Mouse (Mus musculus) hindbrain, embryonic 13.5 days (tissue): ENCODE data around the gene St6gal2. TPM values are rescaled to one million over a fixed set of nuclear protein-coding genes. Genes with fewer than 3 reads are reported as not detected.

ENCODE experiments used
- ATAC-seq: fragments of 200-750 bp; cut with Nextera tagmentation; 2 replicates; pipeline ENCODE4 v1.8.0; 2017; ENCODE audit warnings: moderate TSS enrichment; ENCODE audit not compliant: low FRiP score
- H3K27ac ChIP-seq: fragments of 300-500 bp; sonication (generic); 2 replicates; pipeline ENCODE4 v1.5.1; 2015; ENCODE audit warnings: inconsistent platforms, mild to moderate bottlenecking, moderate library complexity
- H3K27me3 ChIP-seq: fragments of 300-500 bp; sonication (generic); 2 replicates; pipeline ENCODE4 v1.6.1; 2015; ENCODE audit warnings: mild to moderate bottlenecking, inconsistent platforms
- H3K36me3 ChIP-seq: fragments of 300-500 bp; sonication (generic); 2 replicates; pipeline ENCODE4 v1.6.1; 2015; ENCODE audit warnings: mild to moderate bottlenecking, inconsistent platforms
- H3K4me1 ChIP-seq: fragments of 300-500 bp; sonication (generic); replicated peaks from 2 replicates; pipeline ENCODE4 v1.6.1; 2015; ENCODE audit warnings: inconsistent platforms
- H3K4me2 ChIP-seq: fragments of 300-500 bp; sonication (generic); 2 replicates; pipeline ENCODE4 v1.6.1; 2015; ENCODE audit warnings: inconsistent platforms, mild to moderate bottlenecking, moderate library complexity
- H3K4me3 ChIP-seq: fragments of 300-500 bp; sonication (generic); 2 replicates; pipeline ENCODE4 v1.5.1; 2015; ENCODE audit warnings: mild to moderate bottlenecking, inconsistent platforms
- H3K9ac ChIP-seq: fragments of 300-500 bp; sonication (generic); 2 replicates; pipeline ENCODE4 v1.6.1; 2015; ENCODE audit warnings: mild to moderate bottlenecking, inconsistent platforms
- H3K9me3 ChIP-seq: fragments of 300-500 bp; sonication (generic); 2 replicates; pipeline ENCODE4 v1.6.1; 2016; ENCODE audit warnings: inconsistent platforms
- WGBS: fragments of 180-500 bp; shearing (Covaris S2); methylation state at CpG from one replicate; pipeline ENCODE4 v1.1.7; 2015; 5-methylcytosine and 5-hydroxymethylcytosine counted together
- polyA plus RNA-seq: library from polyadenylated mRNA; unstranded; fragments of >200 nt; fragmentation: Nextera tagmentation; extraction: Ambion mirVana; gene quantifications from 2 replicates; pipeline ENCODE4 v1.2.1, GENCODE M21; 2015

Gene St6gal2
- polyA plus RNA-seq, 1 experiment from 2014 or later: 18.5 TPM

DNA sequence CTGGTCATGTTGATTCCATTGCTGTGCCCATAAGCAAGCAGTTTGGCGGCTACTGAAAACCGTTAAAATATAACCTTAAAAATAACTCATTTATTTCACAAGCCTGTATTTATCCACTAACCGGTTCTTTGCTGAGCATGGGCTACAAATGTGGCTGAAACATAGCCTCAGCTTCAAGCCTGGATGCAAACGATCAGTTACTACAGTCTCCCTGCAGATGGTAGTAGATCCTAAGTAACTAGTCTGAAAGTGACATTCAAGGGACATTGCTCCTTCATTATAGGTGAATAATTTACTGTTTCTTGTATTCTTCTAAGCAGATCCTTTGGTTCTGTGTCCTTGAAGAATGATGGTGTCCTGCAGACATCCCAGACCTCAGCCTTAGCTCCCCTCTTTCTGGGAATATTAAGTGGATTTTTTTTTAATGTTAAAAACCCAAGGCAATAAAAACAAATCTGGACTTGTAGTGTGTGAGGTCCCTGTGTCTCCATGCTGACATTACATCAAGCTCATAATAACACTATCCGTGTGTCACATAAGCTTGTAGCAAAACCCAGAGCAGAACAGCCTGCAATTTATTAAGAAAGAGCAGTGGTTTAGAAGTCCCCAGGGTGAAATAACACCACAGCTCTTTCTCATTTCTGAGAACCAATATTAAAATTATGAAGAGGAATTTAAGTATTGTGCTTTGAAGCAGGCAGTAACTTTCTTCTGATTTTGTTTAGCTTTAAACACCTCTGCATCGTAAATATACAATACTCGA, 39.1 kb downstream of the St6gal2 start:
- Histone ChIP-seq H3K9me3 (no peaks in the 10 kb centered on the region), H3K36me3 (peaks cover 14% of the 10 kb centered on the region), H3K4me3 (no peak overlapping the region), H3K4me1 (0 out of 2 replicates have a peak, but pooled peaks cover 3% of the 10 kb centered on the region), H3K27ac (no peak overlapping the region), H3K4me2 (no peak overlapping the region), H3K9ac (no peak overlapping the region), H3K27me3 (no peaks in the 10 kb centered on the region)
- 85% methylated on average over 7 of the region's 7 CpGs for WGBS
- no peak for ATAC-seq

DNA sequence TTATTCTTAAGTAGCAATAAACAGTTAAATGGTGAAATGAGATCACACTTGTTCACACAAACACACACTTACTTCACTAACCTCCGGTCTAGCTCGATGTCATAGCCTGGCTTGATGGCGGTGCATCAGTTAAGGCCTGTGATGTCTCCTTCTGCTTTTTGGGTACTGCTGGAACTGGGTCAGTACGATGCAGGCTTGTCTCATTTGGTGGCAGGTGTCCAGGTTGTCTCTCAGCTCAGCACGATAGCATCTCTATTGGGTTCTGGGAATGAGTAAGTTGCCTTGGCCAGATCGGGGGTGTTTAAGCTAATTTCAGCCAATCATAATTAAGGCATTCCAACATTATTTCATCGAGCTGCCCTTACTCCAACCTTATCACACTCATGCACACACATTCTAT, 86.7 kb downstream of the St6gal2 start:
- Histone ChIP-seq H3K9ac (no peak overlapping the region), H3K9me3 (no peaks in the 10 kb centered on the region), H3K4me2 (no peak overlapping the region), H3K36me3 (no peaks in the 10 kb centered on the region), H3K27me3 (no peaks in the 10 kb centered on the region), H3K27ac (no peak overlapping the region), H3K4me3 (no peak overlapping the region), H3K4me1 (no peaks in the 10 kb centered on the region)
- no peak for ATAC-seq
- 91% methylated on average over 7 of the region's 7 CpGs for WGBS

GRCm38 (mm10) chr17:55548476-55548875, 103.3 kb downstream of the St6gal2 start:
- 79% methylated on average over 1 of the region's 1 CpGs for WGBS
- H3K4me1 ChIP-seq: no peaks in the 10 kb centered on the region
- no peaks in the 10 kb centered on the region for H3K36me3 ChIP-seq
- H3K4me3 ChIP-seq: no peak overlapping the region
- H3K4me2 ChIP-seq: no peak overlapping the region
- no peaks in the 10 kb centered on the region for H3K9me3 ChIP-seq
- no peak overlapping the region for H3K27ac ChIP-seq
- no peak overlapping the region for H3K9ac ChIP-seq
- H3K27me3 ChIP-seq: no peaks in the 10 kb centered on the region
- ATAC-seq: no peak

DNA sequence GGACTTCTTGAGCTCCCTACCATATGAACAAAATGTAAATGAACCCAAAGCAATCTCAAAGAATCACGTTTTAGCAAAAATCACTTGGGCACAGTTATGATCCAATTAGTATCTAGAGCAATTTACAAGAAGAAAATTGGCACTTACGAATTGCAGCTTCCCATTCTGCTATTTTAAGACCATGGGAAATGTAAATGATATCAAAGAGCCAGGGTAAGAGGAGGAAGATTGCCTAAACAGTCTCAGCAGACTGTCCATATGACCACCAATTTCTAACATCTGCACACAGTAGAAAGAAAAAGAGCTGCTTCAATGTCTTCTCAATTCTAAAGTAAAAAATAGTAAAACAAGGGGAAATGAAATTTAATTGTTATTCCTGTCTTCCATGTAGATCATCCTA, 116.6 kb downstream of the St6gal2 start:
- no peak overlapping the region for H3K4me3 ChIP-seq
- no peak overlapping the region for H3K27ac ChIP-seq
- H3K27me3 ChIP-seq: no peaks in the 10 kb centered on the region
- WGBS: 80% methylated on average over 2 of the region's 2 CpGs
- no peak for ATAC-seq
- H3K36me3 ChIP-seq: no peaks in the 10 kb centered on the region
- H3K4me2 ChIP-seq: no peak overlapping the region
- H3K4me1 ChIP-seq: no peaks in the 10 kb centered on the region
- no peak overlapping the region for H3K9ac ChIP-seq
- H3K9me3 ChIP-seq: no peaks in the 10 kb centered on the region

Other genes starting within 250 kb of the St6gal2 start
- not detected in 2 replicates for gene Vmn2r118, start 179.8 kb downstream of the St6gal2 start, polyA plus RNA-seq